Mouse (Mus musculus) brown adipose tissue, adult 24 weeks (tissue): ENCODE results near the gene BC003965. TPM values are rescaled to one million over a fixed set of nuclear protein-coding genes. Genes with fewer than 3 reads are reported as not detected.
"Not testable (repeated sequence)": the region's sequence is repeated elsewhere in the genome, so short reads cannot be mapped to it uniquely, and the experiment has no call there.

Experiments
- H3K27ac ChIP-seq: fragments of 200-500 bp; replicated peaks from 2 replicates; pipeline ENCODE4 v1.5.1; 2012; ENCODE audit warnings: low read depth, mild to moderate bottlenecking, low read length
- H3K4me1 ChIP-seq: fragments of 200-500 bp; 2 replicates; pipeline ENCODE4 v1.6.1; 2012; ENCODE audit warnings: low read length, mixed read lengths; ENCODE audit not compliant: control insufficient read depth, insufficient read depth, insufficient read length
- H3K4me3 ChIP-seq: fragments of 200-500 bp; 2 replicates; pipeline ENCODE4 v1.5.1; 2012; ENCODE audit warnings: low read depth, mild to moderate bottlenecking, low read length, moderate library complexity; ENCODE audit not compliant: insufficient read depth
- polyA plus RNA-seq: library from polyadenylated mRNA; stranded (reverse); fragments of >200 nt; gene quantifications from 2 replicates; pipeline ENCODE4 v1.2.4, GENCODE M21; 2012; ENCODE audit not compliant: missing spikeins, insufficient read depth, insufficient read length

BC003965 gene
- polyA plus RNA-seq, 1 experiment, result 27.3 TPM

GRCm38 (mm10) chr17:25189091-25189490 is 4.7 kb downstream of the BC003965 start:
- Histone ChIP-seq H3K4me3 (peak overlapping the region; percentile 95), H3K4me1 (peaks cover 6% of the 10 kb centered on the region; the same call in 1 of the 2 replicates), H3K27ac (no peak overlapping the region)

GRCm38 (mm10) chr17:25202401-25202800 is 18.0 kb downstream of the BC003965 start:
- Histone ChIP-seq H3K27ac (no peak overlapping the region), H3K4me3 (no peak overlapping the region), H3K4me1 (no peaks in the 10 kb centered on the region)

GRCm38 (mm10) chr17:25210006-25210405 is 25.7 kb downstream of the BC003965 start:
- Histone ChIP-seq H3K4me1 (no peaks in the 10 kb centered on the region), H3K27ac (no peak overlapping the region), H3K4me3 (no peak overlapping the region)

DNA sequence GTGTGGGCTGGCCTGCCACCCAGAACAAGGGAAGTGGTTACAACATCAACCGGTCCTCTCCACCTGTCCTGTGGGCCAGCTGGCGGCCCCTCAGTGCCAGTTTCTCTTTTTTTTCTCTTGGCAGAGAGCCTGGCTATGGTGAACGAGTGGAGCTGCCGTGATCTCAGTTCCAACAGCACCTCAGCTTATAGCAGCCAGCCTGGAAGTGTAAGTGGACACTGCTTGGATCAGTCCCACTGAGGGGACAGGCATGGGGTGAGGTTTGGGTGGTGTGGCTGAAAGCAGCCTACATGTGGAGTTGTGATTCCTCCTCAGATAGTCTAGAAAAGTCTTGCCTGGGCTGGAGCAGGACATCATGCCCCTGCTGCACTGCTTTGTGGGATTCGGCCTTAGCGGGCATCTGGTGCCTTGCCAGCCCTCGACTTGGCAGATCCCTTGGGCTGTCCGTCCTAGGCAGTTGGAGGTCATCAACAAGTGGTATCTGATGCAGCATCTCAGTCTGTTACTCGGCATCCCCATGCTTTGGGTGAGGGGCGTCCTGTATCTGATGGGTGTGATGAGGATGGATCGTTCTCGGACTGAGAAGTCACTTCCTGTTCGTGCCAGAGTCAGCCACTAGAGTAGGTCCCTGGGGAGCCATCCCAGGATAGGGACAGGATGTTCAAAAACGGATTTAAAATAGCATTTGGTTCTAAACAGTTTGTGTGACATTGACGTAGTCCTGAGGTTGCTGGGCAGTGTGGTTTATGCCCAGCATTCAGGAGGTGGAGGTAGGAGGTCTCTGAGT is 26.5 kb downstream of the BC003965 start:
- Histone ChIP-seq H3K4me1 (no peaks in the 10 kb centered on the region), H3K27ac (peak overlapping the region; percentile 67), H3K4me3 (no peak overlapping the region)

GRCm38 (mm10) chr17:25211705-25212104 is 27.4 kb downstream of the BC003965 start:
- H3K27ac ChIP-seq, result peak overlapping the region; percentile 67
- no peaks in the 10 kb centered on the region for H3K4me1 ChIP-seq
- H3K4me3 ChIP-seq, result no peak overlapping the region

GRCm38 (mm10) chr17:25215431-25215830 is 31.1 kb downstream of the BC003965 start:
- no peaks in the 10 kb centered on the region for H3K4me1 ChIP-seq
- H3K4me3 ChIP-seq, result no peak overlapping the region

DNA sequence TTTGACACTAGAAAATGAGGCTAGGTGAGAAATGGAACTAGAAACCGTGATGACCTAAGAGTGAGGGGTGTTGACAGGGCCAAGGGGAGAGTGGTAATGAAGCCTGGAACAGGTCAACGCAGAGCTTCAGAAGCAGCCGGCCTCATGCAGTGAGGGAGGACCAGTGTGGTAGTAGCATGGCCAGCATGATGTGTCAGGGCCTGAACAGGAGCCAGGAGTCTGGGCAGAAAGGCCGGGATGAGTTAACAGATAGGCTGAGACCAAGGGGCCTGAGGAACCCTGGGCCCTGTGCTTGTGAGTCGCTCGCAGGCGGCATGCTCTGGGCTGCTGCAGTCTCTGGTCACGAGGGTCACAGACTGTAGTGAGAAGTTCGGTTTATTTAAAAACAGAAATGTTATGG is 34.6 kb downstream of the BC003965 start:
- H3K4me1 ChIP-seq, result 0 out of 2 replicates have a peak, but pooled peaks cover 6% of the 10 kb centered on the region
- no peak overlapping the region for H3K27ac ChIP-seq
- no peak overlapping the region for H3K4me3 ChIP-seq

More at GRCm38 (mm10) chr17:25215431-25215830, 31.1 kb downstream of the BC003965 start:
- H3K27ac ChIP-seq, result no peak overlapping the region

- 0 out of 2 replicates have a peak, but pooled peaks cover 6% of the 10 kb centered on the region for H3K4me1 ChIP-seq
- no peak overlapping the region for H3K4me3 ChIP-seq
- no peak overlapping the region for H3K27ac ChIP-seq
Measured at GRCm38 (mm10) chr17:25219492-25220295, 35.3 kb downstream of the BC003965 start.

DNA sequence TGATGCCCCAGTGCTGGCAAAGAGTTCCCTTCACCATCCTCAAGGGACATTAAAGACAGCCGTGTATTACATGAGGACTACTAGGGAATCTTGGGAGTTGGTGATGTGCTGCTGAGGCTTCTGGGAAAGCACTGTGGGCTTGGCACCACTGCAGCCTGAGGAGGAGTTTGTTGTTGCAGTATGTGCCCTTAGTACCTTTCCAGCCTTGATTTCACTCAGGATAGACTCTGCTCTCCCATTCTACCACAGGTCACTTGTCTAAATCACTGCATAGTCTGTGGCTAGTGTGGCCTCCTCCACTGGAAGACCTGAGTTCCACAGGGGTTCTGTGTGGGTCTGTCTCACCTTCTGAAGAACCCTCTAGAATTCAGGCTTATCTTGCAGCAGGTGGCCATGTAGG is 36.4 kb downstream of the BC003965 start:
- Histone ChIP-seq H3K4me3 (no peak overlapping the region), H3K4me1 (0 out of 2 replicates have a peak, but pooled peaks cover 6% of the 10 kb centered on the region), H3K27ac (no peak overlapping the region)

DNA sequence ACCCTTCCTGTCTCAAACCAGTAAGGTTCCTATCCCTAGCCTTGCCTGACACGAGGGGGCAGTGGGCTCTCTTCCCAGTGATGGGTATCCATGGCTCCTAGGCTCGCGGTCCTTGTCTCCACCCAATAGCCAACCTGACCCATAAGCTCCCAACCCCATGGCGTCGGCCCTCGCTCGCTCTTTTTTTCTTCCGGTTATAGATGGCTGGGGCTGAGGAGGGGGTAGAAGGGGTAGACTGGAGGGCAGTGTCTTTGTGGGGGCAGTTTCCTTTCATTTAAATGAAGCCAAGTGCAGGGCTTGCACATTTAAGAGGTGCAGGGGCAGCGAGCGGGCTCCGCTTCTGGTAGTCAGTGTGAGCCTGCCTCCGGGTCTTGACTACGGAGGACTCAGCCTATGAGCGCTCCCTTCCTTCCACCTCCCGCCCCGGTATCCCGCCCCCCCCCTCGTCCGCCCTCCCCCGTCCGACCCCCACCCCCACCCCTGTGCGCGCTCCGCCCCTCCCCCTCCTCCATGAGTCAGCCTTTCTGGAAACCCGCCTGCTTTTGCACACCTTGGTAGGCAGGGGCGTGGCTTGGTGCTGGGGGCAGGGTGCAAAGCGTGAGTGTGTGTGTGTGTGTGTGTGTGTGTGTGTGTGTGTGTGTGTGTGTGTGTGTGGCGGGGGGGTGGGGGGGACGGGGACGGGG is 37.6 kb downstream of the BC003965 start:
- Histone ChIP-seq H3K4me1 (0 out of 2 replicates have a peak, but pooled peaks cover 6% of the 10 kb centered on the region), H3K4me3 (peak overlapping the region; percentile 43), H3K27ac (no peak overlapping the region)

GRCm38 (mm10) chr17:25222504-25222940 is 38.2 kb downstream of the BC003965 start:
- H3K4me3 ChIP-seq, H3K27ac ChIP-seq, H3K4me1 ChIP-seq: not testable (repeated sequence)

DNA sequence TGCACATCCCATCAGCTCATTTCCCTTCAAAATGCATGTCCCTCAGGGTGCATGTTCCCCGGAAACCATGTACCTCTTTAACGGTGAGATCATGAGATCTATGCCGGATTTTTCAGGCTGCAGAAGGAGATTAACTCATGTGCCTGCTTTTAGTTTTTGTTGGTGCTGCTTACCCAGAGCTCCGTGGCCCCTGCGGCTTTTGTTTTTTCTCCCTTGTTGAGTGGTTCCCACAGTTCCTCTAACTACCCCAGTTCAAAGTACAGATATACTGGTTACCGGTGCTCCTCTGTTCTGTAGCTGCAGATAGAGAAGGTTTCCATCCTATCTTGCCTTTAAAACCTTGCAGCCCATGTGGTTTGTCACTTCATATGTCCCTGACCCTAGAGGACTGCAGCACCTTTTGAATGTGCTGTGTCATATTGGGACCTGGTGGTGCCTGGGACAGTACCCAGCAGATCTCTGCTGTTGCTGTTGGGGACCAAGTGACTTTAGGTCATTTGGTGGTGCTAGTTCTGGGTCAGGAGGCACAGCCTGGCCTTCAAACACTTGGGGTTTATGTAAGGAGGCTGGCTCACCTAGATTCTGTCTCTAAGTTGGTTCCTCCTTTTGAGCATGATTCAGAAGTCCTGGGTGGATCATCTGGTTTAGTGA is 38.7 kb downstream of the BC003965 start:
- no peak overlapping the region for H3K27ac ChIP-seq
- 0 out of 2 replicates have a peak, but pooled peaks cover 6% of the 10 kb centered on the region for H3K4me1 ChIP-seq
- H3K4me3 ChIP-seq, result no peak overlapping the region

GRCm38 (mm10) chr17:25224586-25225222 is 40.4 kb downstream of the BC003965 start:
- no peak overlapping the region for H3K4me3 ChIP-seq
- H3K27ac ChIP-seq, result no peak overlapping the region
- H3K4me1 ChIP-seq, result 0 out of 2 replicates have a peak, but pooled peaks cover 6% of the 10 kb centered on the region

- no peak overlapping the region for H3K4me3 ChIP-seq
- 0 out of 2 replicates have a peak, but pooled peaks cover 6% of the 10 kb centered on the region for H3K4me1 ChIP-seq
- no peak overlapping the region for H3K27ac ChIP-seq
Measured at GRCm38 (mm10) chr17:25225659-25226058, 41.3 kb downstream of the BC003965 start.
